Mouse (Mus musculus) MEL (cell line): ENCODE measurements at regions not wholly inside any gene's neighbourhood (a gene's known extent, or its start where the extent isn't known, plus 50 kb on each side); places are given as distances from the start of the nearest gene placed in this dataset.

ENCODE experiments used
- DNase-seq: peaks from one replicate; pipeline ENCODE4 v3.0.0; 2011; ENCODE audit warnings: low read depth, low spot score
- H3K27ac ChIP-seq: 2 replicates; pipeline ENCODE4 v1.5.1; 2012; ENCODE audit warnings: low read depth, mild to moderate bottlenecking, control low read depth, low read length, moderate library complexity; ENCODE audit not compliant: control insufficient read depth
- H3K27me3 ChIP-seq, 2 experiments: fragments of 150-350 bp in 1 of 2; sonication (generic) in 1 of 2; 2 replicates each; pipeline ENCODE4 v1.6.1; 2012; ENCODE audit warnings: low read length in 2 of 2, mild to moderate bottlenecking in 2 of 2, improper control_type of control experiment in 1 of 2, moderate library complexity in 1 of 2; ENCODE audit not compliant: insufficient read depth in 2 of 2, control insufficient read depth in 1 of 2
- H3K36me3 ChIP-seq, 2 experiments: 2 replicates each; pipeline ENCODE4 v1.6.1; 2012 to 2014; ENCODE audit warnings: low read length in 2 of 2, improper control_type of control experiment in 1 of 2, inconsistent platforms in 1 of 2, mild to moderate bottlenecking in 1 of 2; ENCODE audit not compliant: insufficient read depth in 2 of 2, control insufficient read depth in 1 of 2
- H3K4me1 ChIP-seq, 2 experiments: fragments of 150-350 bp in 1 of 2; sonication (generic) in 1 of 2; 2 replicates each; pipeline ENCODE4 v1.6.1; 2012; ENCODE audit warnings: low read length in 2 of 2, improper control_type of control experiment in 1 of 2, mild to moderate bottlenecking in 1 of 2; ENCODE audit not compliant: insufficient read depth in 2 of 2, control insufficient read depth in 1 of 2
- H3K4me3 ChIP-seq, 2 experiments: fragments of 150-350 bp in 1 of 2; sonication (generic) in 1 of 2; 2 replicates each; pipeline ENCODE4 v1.5.1; 2012; ENCODE audit warnings: low read depth in 2 of 2, low read length in 2 of 2, mild to moderate bottlenecking in 2 of 2, moderate library complexity in 2 of 2, control low read depth in 1 of 2, improper control_type of control experiment in 1 of 2; ENCODE audit not compliant: control insufficient read depth in 1 of 2, insufficient read depth in 1 of 2
- H3K79me2 ChIP-seq: 2 replicates; pipeline ENCODE4 v1.6.1; 2012; ENCODE audit warnings: mild to moderate bottlenecking, low read length, moderate library complexity; ENCODE audit not compliant: control insufficient read depth, poor library complexity, insufficient read depth
- H3K9ac ChIP-seq: 2 replicates; pipeline ENCODE4 v1.6.1; 2012; ENCODE audit warnings: low read depth, mild to moderate bottlenecking, control low read depth, low read length, moderate library complexity; ENCODE audit not compliant: control insufficient read depth, poor library complexity, severe bottlenecking
- H3K9me3 ChIP-seq: fragments of 150-350 bp; sonication (generic); replicated peaks from 2 replicates; pipeline ENCODE4 v1.6.1; 2012; ENCODE audit warnings: mild to moderate bottlenecking, low read length, improper control_type of control experiment, moderate library complexity; ENCODE audit not compliant: insufficient read depth
- BHLHE40 ChIP-seq: IDR thresholded peaks from 2 replicates; pipeline ENCODE4 v1.6.1; 2012; ENCODE audit warnings: low read depth, mild to moderate bottlenecking, inconsistent platforms, low read length, improper control_type of control experiment, borderline replicate concordance
- CTCF ChIP-seq, 3 experiments: IDR thresholded peaks in 2 of 3; conservative IDR thresholded peaks in 1 of 3; 2 replicates each; pipeline ENCODE4 v1.5.1; 2011 to 2012; ENCODE audit warnings: low read length in 3 of 3, low read depth in 2 of 3, mild to moderate bottlenecking in 2 of 3, improper control_type of control experiment in 1 of 3, inconsistent platforms in 1 of 3, mixed read lengths in 1 of 3, moderate library complexity in 1 of 3; ENCODE audit not compliant: control insufficient read depth in 1 of 3, insufficient read depth in 1 of 3, poor library complexity in 1 of 3, severe bottlenecking in 1 of 3
- E2F4 ChIP-seq: IDR thresholded peaks from 2 replicates; pipeline ENCODE4 v1.6.1; 2011; ENCODE audit warnings: low read depth, low read length, improper control_type of control experiment, borderline replicate concordance
- ETS1 ChIP-seq: IDR thresholded peaks from 2 replicates; pipeline ENCODE4 v1.6.1; 2012; ENCODE audit warnings: low read depth, mild to moderate bottlenecking, inconsistent platforms, low read length, improper control_type of control experiment, moderate library complexity
- HCFC1 ChIP-seq: IDR thresholded peaks from 2 replicates; pipeline ENCODE4 v1.6.1; 2012; ENCODE audit warnings: low read depth, mild to moderate bottlenecking, inconsistent platforms, low read length, improper control_type of control experiment, moderate library complexity
- JUND ChIP-seq: IDR thresholded peaks from 2 replicates; pipeline ENCODE4 v1.6.1; 2011; ENCODE audit warnings: low read depth, mild to moderate bottlenecking, improper control_type of control experiment, low read length
- KAT2A ChIP-seq: conservative IDR thresholded peaks from 2 replicates; pipeline ENCODE4 v1.6.1; 2012; ENCODE audit warnings: low read depth, low read length, improper control_type of control experiment, inconsistent platforms
- MAX ChIP-seq: IDR thresholded peaks from 2 replicates; pipeline ENCODE4 v1.6.1; 2011; ENCODE audit warnings: low read length, improper control_type of control experiment
- MAZ ChIP-seq: IDR thresholded peaks from 2 replicates; pipeline ENCODE4 v1.6.1; 2012; ENCODE audit warnings: low read depth, mild to moderate bottlenecking, inconsistent platforms, low read length, improper control_type of control experiment
- MEF2A ChIP-seq: IDR thresholded peaks from 2 replicates; pipeline ENCODE4 v1.6.1; 2014; ENCODE audit warnings: low read depth, mild to moderate bottlenecking, inconsistent platforms, low read length, improper control_type of control experiment; ENCODE audit not compliant: poor library complexity, insufficient replicate concordance, severe bottlenecking; ENCODE audit errors: extremely low read depth
- MXI1 ChIP-seq: IDR thresholded peaks from 2 replicates; pipeline ENCODE4 v1.6.1; 2011; ENCODE audit warnings: mild to moderate bottlenecking, low read depth, low read length, improper control_type of control experiment
- MYB ChIP-seq: IDR thresholded peaks from 2 replicates; pipeline ENCODE4 v1.6.1; 2011; ENCODE audit warnings: mild to moderate bottlenecking, low read depth, low read length, improper control_type of control experiment
- MYC ChIP-seq: IDR thresholded peaks from 2 replicates; pipeline ENCODE4 v1.6.1; 2011; ENCODE audit warnings: low read depth, mild to moderate bottlenecking, low read length, improper control_type of control experiment, moderate library complexity
- NELFE ChIP-seq: IDR thresholded peaks from 2 replicates; pipeline ENCODE4 v1.6.1; 2011; ENCODE audit warnings: low read depth, low read length, improper control_type of control experiment
- POLR2A ChIP-seq, 2 experiments: IDR thresholded peaks; 2 replicates each; pipeline ENCODE4 v1.6.1; 2011 to 2012; ENCODE audit warnings: low read length in 2 of 2, mild to moderate bottlenecking in 2 of 2, control low read depth in 1 of 2, improper control_type of control experiment in 1 of 2, low read depth in 1 of 2, moderate library complexity in 1 of 2; ENCODE audit not compliant: control insufficient read depth in 1 of 2, insufficient read depth in 1 of 2, poor library complexity in 1 of 2
- RAD21 ChIP-seq: IDR thresholded peaks from 2 replicates; pipeline ENCODE4 v1.6.1; 2011; ENCODE audit warnings: mild to moderate bottlenecking, low read depth, low read length, improper control_type of control experiment
- SIN3A ChIP-seq: IDR thresholded peaks from 2 replicates; pipeline ENCODE4 v1.6.1; 2012; ENCODE audit warnings: low read length, improper control_type of control experiment, inconsistent platforms
- TAL1 ChIP-seq: IDR thresholded peaks from 2 replicates; pipeline ENCODE4 v1.6.1; 2012; ENCODE audit warnings: mild to moderate bottlenecking, inconsistent platforms, low read length, moderate library complexity, mixed read lengths
- UBTF ChIP-seq: IDR thresholded peaks from 2 replicates; pipeline ENCODE4 v1.6.1; 2012; ENCODE audit warnings: low read depth, mild to moderate bottlenecking, inconsistent platforms, low read length, improper control_type of control experiment, moderate library complexity, borderline replicate concordance; ENCODE audit not compliant: insufficient read depth
- USF1 ChIP-seq: IDR thresholded peaks from 2 replicates; pipeline ENCODE4 v1.6.1; 2014; ENCODE audit warnings: low read depth, mild to moderate bottlenecking, inconsistent platforms, low read length, improper control_type of control experiment, moderate library complexity
- USF2 ChIP-seq, 2 experiments: IDR thresholded peaks; 2 replicates each; pipeline ENCODE4 v1.6.1; 2011 to 2012; ENCODE audit warnings: improper control_type of control experiment in 2 of 2, low read length in 2 of 2, borderline replicate concordance in 1 of 2, inconsistent platforms in 1 of 2, low read depth in 1 of 2, mild to moderate bottlenecking in 1 of 2; ENCODE audit not compliant: insufficient read depth in 1 of 2
- ZC3H11A ChIP-seq: IDR thresholded peaks from 2 replicates; pipeline ENCODE4 v1.6.1; 2012; ENCODE audit warnings: low read depth, mild to moderate bottlenecking, inconsistent platforms, low read length, improper control_type of control experiment
- ZKSCAN1 ChIP-seq: IDR thresholded peaks from 2 replicates; pipeline ENCODE4 v1.6.1; 2012; ENCODE audit warnings: low read depth, mild to moderate bottlenecking, inconsistent platforms, low read length, improper control_type of control experiment, moderate library complexity
- ZMIZ1 ChIP-seq: IDR thresholded peaks from 2 replicates; pipeline ENCODE4 v1.6.1; 2012; ENCODE audit warnings: low read depth, mild to moderate bottlenecking, inconsistent platforms, low read length, improper control_type of control experiment, moderate library complexity
- ZNF384 ChIP-seq: IDR thresholded peaks from 2 replicates; pipeline ENCODE4 v1.6.1; 2012; ENCODE audit warnings: low read depth, mild to moderate bottlenecking, inconsistent platforms, low read length, improper control_type of control experiment

GRCm38 (mm10) chr3:123999957-124000616, 309.4 kb upstream of the Ndst3 start:
- H3K9ac ChIP-seq = no peak overlapping the region
- DNase-seq = no peak
- no peak for TF ChIP-seq ZMIZ1
- no peak for TF ChIP-seq HCFC1
- no peak for TF ChIP-seq MEF2A
- no peak for TF ChIP-seq CTCF (IDR thresholded peaks at IDR 0.05 in 2 of 3, conservative IDR thresholded peaks at IDR 0.05 in 1 of 3; ENCODE audit: control insufficient read depth in 1 of 3, insufficient read depth in 1 of 3, low read depth in 2 of 3, low read length in 3 of 3, poor library complexity in 1 of 3, severe bottlenecking in 1 of 3)
- TF ChIP-seq MAX = no peak
- no peak for TF ChIP-seq E2F4
- TF ChIP-seq ZC3H11A = no peak
- TF ChIP-seq NELFE = no peak
- TF ChIP-seq BHLHE40 = no peak
- TF ChIP-seq USF1 = no peak
- no peak for TF ChIP-seq MYC
- TF ChIP-seq ZKSCAN1 = no peak
- no peak for TF ChIP-seq POLR2A (IDR thresholded peaks at IDR 0.05; ENCODE audit: control insufficient read depth in 1 of 2, insufficient read depth in 1 of 2, low read depth in 1 of 2, low read length in 2 of 2, poor library complexity in 1 of 2)
- no peak for TF ChIP-seq ETS1
- no peak for TF ChIP-seq UBTF
- TF ChIP-seq USF2 (IDR thresholded peaks at IDR 0.05; ENCODE audit: borderline replicate concordance in 1 of 2, insufficient read depth in 1 of 2, low read depth in 1 of 2, low read length in 2 of 2) = no peak
- no peak for TF ChIP-seq KAT2A
- TF ChIP-seq, all 39 proteins: peak for 0
- H3K79me2 ChIP-seq = no peaks in the 10 kb centered on the region
- no peaks in the 10 kb centered on the region for H3K4me1 ChIP-seq
- H3K27ac ChIP-seq = no peak overlapping the region
- H3K4me3 ChIP-seq = no peak overlapping the region
- no peaks in the 10 kb centered on the region for H3K36me3 ChIP-seq
- H3K27me3 ChIP-seq = no peaks in the 10 kb centered on the region
- H3K9me3 ChIP-seq = no peaks in the 10 kb centered on the region

GRCm38 (mm10) chr3:124000883-124001282, 310.2 kb upstream of the Ndst3 start:
- Histone ChIP-seq H3K27me3 (no peaks in the 10 kb centered on the region), H3K9ac (no peak overlapping the region), H3K4me3 (no peak overlapping the region), H3K4me1 (no peaks in the 10 kb centered on the region), H3K9me3 (no peaks in the 10 kb centered on the region), H3K79me2 (no peaks in the 10 kb centered on the region), H3K27ac (no peak overlapping the region), H3K36me3 (no peaks in the 10 kb centered on the region)
- no peak for DNase-seq
- TF ChIP-seq BHLHE40 = no peak
- no peak for TF ChIP-seq SIN3A
- TF ChIP-seq TAL1 = no peak
- no peak for TF ChIP-seq MXI1
- TF ChIP-seq RAD21 = no peak
- no peak for TF ChIP-seq POLR2A (IDR thresholded peaks at IDR 0.05; ENCODE audit: control insufficient read depth in 1 of 2, insufficient read depth in 1 of 2, low read depth in 1 of 2, low read length in 2 of 2, poor library complexity in 1 of 2)
- TF ChIP-seq USF1 = no peak
- TF ChIP-seq ETS1 = no peak
- no peak for TF ChIP-seq ZNF384
- no peak for TF ChIP-seq JUND
- no peak for TF ChIP-seq KAT2A
- no peak for TF ChIP-seq MAZ
- no peak for TF ChIP-seq MYB
- no peak for TF ChIP-seq ZC3H11A
- no peak for TF ChIP-seq E2F4
- TF ChIP-seq ZKSCAN1 = no peak
- TF ChIP-seq CTCF (IDR thresholded peaks at IDR 0.05 in 2 of 3, conservative IDR thresholded peaks at IDR 0.05 in 1 of 3; ENCODE audit: control insufficient read depth in 1 of 3, insufficient read depth in 1 of 3, low read depth in 2 of 3, low read length in 3 of 3, poor library complexity in 1 of 3, severe bottlenecking in 1 of 3) = no peak
